Mouse (Mus musculus): ENCODE data around the gene Lrrc36. TPM values are rescaled to one million over a fixed set of nuclear protein-coding genes. Genes with fewer than 3 reads are reported as not detected.
A peak's percentile ranks its signal among the peaks of the same experiment; 100 is the strongest.

Lrrc36 gene
- total and polyA plus RNA-seq, 2 experiments from 2014 or later: 0.23 to 0.56 TPM

DNA sequence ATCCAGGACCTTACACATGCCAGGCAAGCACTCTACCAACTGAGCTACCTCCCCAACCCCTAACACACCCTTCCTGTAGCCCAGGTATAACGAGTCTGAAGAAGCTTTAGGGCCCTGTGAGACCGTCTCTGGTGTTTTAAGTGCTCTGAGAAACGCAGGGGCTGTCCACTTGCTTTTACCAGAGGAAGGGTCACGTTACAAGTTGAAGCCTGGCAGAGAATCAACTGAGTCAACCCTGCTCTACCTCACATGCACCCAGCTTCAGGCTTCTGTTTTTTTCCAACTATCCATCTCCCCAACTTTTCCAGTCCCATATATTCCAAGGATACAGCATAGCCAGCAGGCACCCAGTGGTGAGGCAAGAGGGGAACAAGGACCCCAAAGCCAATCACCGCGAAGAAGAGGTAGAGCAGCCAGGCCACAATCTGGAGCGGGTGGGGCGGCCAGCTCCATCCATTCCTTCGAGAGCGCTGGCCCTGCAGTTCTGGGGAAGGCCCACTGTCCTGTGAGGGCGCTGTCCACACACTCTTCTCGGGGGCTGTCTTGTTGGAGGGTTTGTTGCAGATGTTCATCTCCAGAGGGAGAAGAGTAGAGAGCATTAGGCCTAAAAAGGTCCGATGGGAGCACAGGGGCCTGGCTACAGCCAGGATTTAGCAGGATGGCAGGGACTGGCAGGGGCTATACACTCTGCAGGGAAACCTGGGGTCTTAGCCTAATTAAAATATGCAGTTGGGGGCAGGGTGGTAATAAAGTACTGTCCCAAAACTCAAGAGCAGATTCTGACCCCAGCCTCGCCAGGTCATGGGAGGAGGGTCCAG is 70.0 kb downstream of the Lrrc36 start:
- WGBS: 48% methylated on average over 14 of the region's 14 CpGs
- TF ChIP-seq CTCF (IDR thresholded peaks at IDR 0.05; ENCODE audit: low read depth) (peak; percentile 70), EP300 (IDR thresholded peaks at IDR 0.05; ENCODE audit: low read depth) (no peak)
- H3K27ac ChIP-seq (ENCODE audit: low read depth): no peak overlapping the region

GRCm38 (mm10) chr8:105484030-105484368 is 70.6 kb downstream of the Lrrc36 start:
- H3K4me3 ChIP-seq (ENCODE audit: low read depth, low read length): no peak overlapping the region
- H3K9me3 ChIP-seq (replicated peaks; ENCODE audit: control insufficient read depth, low read length): no peaks in the 10 kb centered on the region
- H3K9ac ChIP-seq (replicated peaks; ENCODE audit: low read depth, low read length): no peak overlapping the region
- ATAC-seq (ENCODE audit: insufficient read depth, low read depth): no peak
- H3K4me1 ChIP-seq (ENCODE audit: control insufficient read depth, insufficient read depth): no peaks in the 10 kb centered on the region
- no peaks in the 10 kb centered on the region for H3K27me3 ChIP-seq (ENCODE audit: control insufficient read depth, insufficient read depth, low read length)
- no peak for TF ChIP-seq EP300 (IDR thresholded peaks at IDR 0.05; ENCODE audit: low read depth)
- no peak for TF ChIP-seq CTCF (IDR thresholded peaks at IDR 0.05; ENCODE audit: low read depth)
- no peak for DNase-seq (ENCODE audit: low spot score)
- no peak overlapping the region for H3K4me2 ChIP-seq (ENCODE audit: low read depth, low read length)
- peaks cover 19% of the 10 kb centered on the region for H3K36me3 ChIP-seq (replicated peaks; ENCODE audit: control insufficient read depth, insufficient read depth, low read length)
- 54% methylated on average over 3 of the region's 3 CpGs for WGBS
- H3K27ac ChIP-seq (ENCODE audit: low read depth): no peak overlapping the region

More for the DNA sequence above, 70.0 kb downstream of the Lrrc36 start:
- peak; percentile 77 for ATAC-seq (ENCODE audit: insufficient read depth, low read depth)
- Histone ChIP-seq H3K9ac (replicated peaks; ENCODE audit: low read depth, low read length) (no peak overlapping the region), H3K4me1 (ENCODE audit: control insufficient read depth, insufficient read depth) (no peaks in the 10 kb centered on the region), H3K27me3 (ENCODE audit: control insufficient read depth, insufficient read depth, low read length) (no peaks in the 10 kb centered on the region), H3K36me3 (replicated peaks; ENCODE audit: control insufficient read depth, insufficient read depth, low read length) (peaks cover 20% of the 10 kb centered on the region), H3K4me2 (ENCODE audit: low read depth, low read length) (no peak overlapping the region), H3K9me3 (replicated peaks; ENCODE audit: control insufficient read depth, low read length) (no peaks in the 10 kb centered on the region), H3K4me3 (ENCODE audit: low read depth, low read length) (no peak overlapping the region)
- DNase-seq (ENCODE audit: low spot score): no peak

GRCm38 (mm10) chr8:105484392-105484791 is 71.0 kb downstream of the Lrrc36 start:
- TF ChIP-seq CTCF (IDR thresholded peaks at IDR 0.05; ENCODE audit: low read depth) (peak; percentile 65), EP300 (IDR thresholded peaks at IDR 0.05; ENCODE audit: low read depth) (no peak)
- Histone ChIP-seq H3K9ac (replicated peaks; ENCODE audit: low read depth, low read length) (no peak overlapping the region), H3K9me3 (replicated peaks; ENCODE audit: control insufficient read depth, low read length) (no peaks in the 10 kb centered on the region), H3K27ac (ENCODE audit: low read depth) (no peak overlapping the region), H3K27me3 (ENCODE audit: control insufficient read depth, insufficient read depth, low read length) (no peaks in the 10 kb centered on the region), H3K4me3 (ENCODE audit: low read depth, low read length) (no peak overlapping the region), H3K4me2 (ENCODE audit: low read depth, low read length) (no peak overlapping the region), H3K36me3 (replicated peaks; ENCODE audit: control insufficient read depth, insufficient read depth, low read length) (peaks cover 16% of the 10 kb centered on the region), H3K4me1 (ENCODE audit: control insufficient read depth, insufficient read depth) (no peaks in the 10 kb centered on the region)
- DNase-seq (ENCODE audit: low spot score) (no peak), ATAC-seq (ENCODE audit: insufficient read depth, low read depth) (no peak)
- WGBS: 34% methylated on average over 2 of the region's 2 CpGs

DNA sequence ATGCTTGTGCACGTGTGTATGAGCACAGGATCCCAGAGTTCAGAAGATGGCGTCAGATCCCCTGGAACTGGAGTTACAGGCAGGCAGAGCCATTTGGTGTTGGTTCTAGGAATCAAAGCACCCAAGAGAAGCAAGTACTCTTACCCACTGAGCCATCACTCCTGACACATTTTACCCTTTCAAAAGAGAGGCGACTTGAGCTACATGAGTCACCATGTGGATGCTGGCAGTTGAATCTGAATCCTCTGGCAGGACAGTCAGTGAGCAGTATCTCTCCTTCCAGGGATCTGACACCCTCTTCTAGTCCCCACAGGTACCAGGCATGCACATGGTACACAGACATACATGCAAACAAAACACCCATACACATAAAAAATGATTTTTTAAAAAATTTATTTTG is 74.7 kb downstream of the Lrrc36 start:
- Histone ChIP-seq H3K9ac (replicated peaks; ENCODE audit: low read depth, low read length) (no peak overlapping the region), H3K9me3 (replicated peaks; ENCODE audit: control insufficient read depth, low read length) (no peaks in the 10 kb centered on the region), H3K27ac (ENCODE audit: low read depth) (no peak overlapping the region), H3K4me1 (ENCODE audit: control insufficient read depth, insufficient read depth) (peaks cover 12% of the 10 kb centered on the region; the same call in 1 of the 2 replicates), H3K4me3 (ENCODE audit: low read depth, low read length) (no peak overlapping the region), H3K4me2 (ENCODE audit: low read depth, low read length) (no peak overlapping the region), H3K36me3 (replicated peaks; ENCODE audit: control insufficient read depth, insufficient read depth, low read length) (peaks cover 5% of the 10 kb centered on the region; the same call in 1 of the 2 replicates), H3K27me3 (ENCODE audit: control insufficient read depth, insufficient read depth, low read length) (no peaks in the 10 kb centered on the region)
- ATAC-seq (ENCODE audit: insufficient read depth, low read depth) (no peak), DNase-seq (ENCODE audit: low spot score) (no peak)
- TF ChIP-seq CTCF (IDR thresholded peaks at IDR 0.05; ENCODE audit: low read depth): no peak
- TF ChIP-seq EP300 (IDR thresholded peaks at IDR 0.05; ENCODE audit: low read depth): no peak
- 67% methylated on average over 3 of the region's 3 CpGs for WGBS

DNA sequence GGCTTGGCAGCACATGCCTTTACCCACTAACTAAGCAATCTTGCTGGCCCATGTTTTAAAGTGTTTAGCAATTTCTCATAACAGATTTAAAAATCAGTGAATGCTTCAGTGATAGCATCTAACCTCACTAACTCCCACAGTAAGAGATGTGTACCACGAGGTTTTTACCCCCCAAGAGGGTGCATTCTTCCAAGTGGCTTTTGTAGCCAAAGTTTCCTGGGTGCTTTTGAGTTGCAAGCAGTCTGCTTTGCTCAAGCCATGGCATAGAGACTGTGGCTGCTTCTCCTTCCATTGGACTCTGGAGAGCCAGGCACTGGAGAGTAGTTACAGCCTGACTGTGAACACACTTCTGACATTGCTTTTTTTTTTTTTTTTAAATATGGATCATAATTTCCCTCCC is 75.9 kb downstream of the Lrrc36 start:
- no peak overlapping the region for H3K9ac ChIP-seq (replicated peaks; ENCODE audit: low read depth, low read length)
- no peaks in the 10 kb centered on the region for H3K9me3 ChIP-seq (replicated peaks; ENCODE audit: control insufficient read depth, low read length)
- WGBS: 34% methylated on average over 1 of the region's 1 CpGs
- ATAC-seq (ENCODE audit: insufficient read depth, low read depth) (no peak), DNase-seq (ENCODE audit: low spot score) (no peak)
- no peak overlapping the region for H3K4me3 ChIP-seq (ENCODE audit: low read depth, low read length)
- peaks cover 5% of the 10 kb centered on the region; the same call in 1 of the 2 replicates for H3K36me3 ChIP-seq (replicated peaks; ENCODE audit: control insufficient read depth, insufficient read depth, low read length)
- no peak for TF ChIP-seq CTCF (IDR thresholded peaks at IDR 0.05; ENCODE audit: low read depth)
- TF ChIP-seq EP300 (IDR thresholded peaks at IDR 0.05; ENCODE audit: low read depth): no peak
- no peak overlapping the region for H3K4me2 ChIP-seq (ENCODE audit: low read depth, low read length)
- H3K4me1 ChIP-seq (ENCODE audit: control insufficient read depth, insufficient read depth): peaks cover 12% of the 10 kb centered on the region; the same call in 1 of the 2 replicates
- H3K27ac ChIP-seq (ENCODE audit: low read depth): no peak overlapping the region
- H3K27me3 ChIP-seq (ENCODE audit: control insufficient read depth, insufficient read depth, low read length): no peaks in the 10 kb centered on the region

Data from heart, postnatal 0 days (tissue).